Mouse (Mus musculus): Measurements from ENCODE around the gene Rab3il1. TPM values are rescaled to one million over a fixed set of nuclear protein-coding genes. Genes with fewer than 3 reads are reported as not detected.

Rab3il1 gene
- 12.9 and 13.6 TPM in 2 replicates for polyA plus RNA-seq (2012; rRNA removed)

DNA sequence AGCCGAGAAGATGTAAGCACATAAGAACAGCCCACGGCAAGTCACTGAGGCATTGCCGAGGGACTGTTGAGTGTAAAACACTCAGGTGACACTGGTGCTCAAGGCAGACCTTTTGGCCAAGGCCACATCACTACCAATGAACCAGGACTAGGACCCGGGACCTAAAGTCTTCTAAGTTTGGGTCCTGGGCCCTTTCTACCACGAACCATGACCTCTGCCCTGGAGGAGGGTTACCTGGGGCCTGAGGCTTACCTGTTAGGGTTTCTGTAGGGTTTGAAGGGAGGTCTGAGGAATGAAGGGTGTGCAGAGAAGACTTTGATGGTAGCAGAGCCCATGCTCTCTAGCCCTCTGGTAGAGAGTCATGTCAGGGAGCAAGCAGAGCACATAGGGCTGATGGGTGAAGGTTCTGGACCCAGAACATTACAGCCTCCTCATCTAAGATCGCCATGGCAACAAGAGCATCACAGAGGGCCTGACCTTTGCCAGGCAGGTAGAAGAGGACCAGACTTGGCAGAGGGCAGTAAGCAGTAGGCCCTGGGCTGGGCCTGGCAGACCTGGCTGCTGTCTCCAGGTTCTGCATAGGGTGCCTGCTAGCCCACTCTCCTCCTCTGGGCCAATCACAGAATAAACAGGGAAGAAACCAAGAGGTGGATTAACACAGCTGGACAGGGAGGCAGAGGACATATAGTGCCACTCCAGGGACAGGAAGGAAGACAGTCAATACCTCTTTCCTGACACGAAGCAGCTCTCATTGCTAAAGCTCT lies at the start of gene Rab3il1, which contains the start of gene Best1:
Gene Rab3il1 (plus strand): TSS at position 464 of the 764 bp plus-strand sequence.
Gene Best1 (minus strand): TSS at position 428 of the 764 bp plus-strand sequence.
- TF ChIP-seq POLR2A (IDR thresholded peaks at IDR 0.05; ENCODE audit: extremely low read depth, insufficient read depth, low read length) (no peak), CTCF (IDR thresholded peaks at IDR 0.05; ENCODE audit: extremely low read depth, insufficient read depth, low read length) (no peak)
- H3K4me1 ChIP-seq (ENCODE audit: control insufficient read depth, insufficient read depth, low read length) = peaks cover 2% of the 10 kb centered on the region; the same call in 1 of the 2 replicates
- H3K4me3 ChIP-seq (ENCODE audit: insufficient read depth, low read length) = no peak within 1 kb of the TSS
- H3K27ac ChIP-seq (ENCODE audit: insufficient read depth, low read length) = no peak within 1 kb of the TSS

DNA sequence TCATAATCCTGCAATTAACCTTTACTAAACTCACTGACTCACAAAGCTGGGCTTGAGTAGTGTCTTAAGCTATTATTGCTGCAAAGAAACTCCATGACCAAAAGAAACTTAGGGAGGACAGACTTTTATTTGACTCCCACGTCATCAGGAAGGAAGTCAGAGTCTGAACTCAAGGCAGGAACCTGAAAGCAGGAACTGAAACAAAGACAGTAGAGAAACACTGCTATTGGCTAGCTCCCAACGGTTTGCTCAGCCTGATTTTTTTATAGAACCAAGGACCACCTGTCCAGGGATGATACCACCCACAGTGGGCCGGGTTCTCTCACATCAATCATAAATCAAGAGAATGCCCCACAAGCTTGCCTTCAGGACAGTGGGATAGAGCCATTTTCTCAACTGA lies 49.1 kb upstream of the Rab3il1 start:
- Histone ChIP-seq H3K4me3 (ENCODE audit: insufficient read depth, low read length) (no peak overlapping the region), H3K27ac (ENCODE audit: insufficient read depth, low read length) (peak overlapping the region; percentile 74; the same call in 1 of the 2 replicates), H3K4me1 (ENCODE audit: control insufficient read depth, insufficient read depth, low read length) (peaks cover 7% of the 10 kb centered on the region; the same call in 1 of the 2 replicates)
- TF ChIP-seq CTCF (IDR thresholded peaks at IDR 0.05; ENCODE audit: extremely low read depth, insufficient read depth, low read length) (no peak), POLR2A (IDR thresholded peaks at IDR 0.05; ENCODE audit: extremely low read depth, insufficient read depth, low read length) (no peak)

DNA sequence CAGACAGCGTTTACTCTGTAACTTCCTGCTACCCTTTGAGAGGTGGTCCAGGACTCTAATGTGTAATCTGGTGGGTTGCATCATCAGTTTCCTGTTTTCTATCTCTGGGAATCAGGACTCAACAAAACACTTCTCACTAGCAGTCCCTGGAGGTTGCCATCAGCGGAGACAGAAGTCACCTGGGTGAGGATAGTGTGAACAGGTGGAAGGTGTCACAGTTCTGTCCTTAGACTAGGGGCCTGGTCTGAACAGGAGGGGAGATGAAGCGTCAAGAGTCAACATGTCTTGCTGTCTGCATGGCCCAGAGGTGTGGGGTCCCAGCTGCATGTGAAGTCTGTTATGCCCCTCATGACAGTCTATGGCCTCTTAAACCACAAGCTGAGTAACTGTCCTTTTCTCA lies 48.6 kb upstream of the Rab3il1 start:
- no peak overlapping the region for H3K27ac ChIP-seq (ENCODE audit: insufficient read depth, low read length)

DNA sequence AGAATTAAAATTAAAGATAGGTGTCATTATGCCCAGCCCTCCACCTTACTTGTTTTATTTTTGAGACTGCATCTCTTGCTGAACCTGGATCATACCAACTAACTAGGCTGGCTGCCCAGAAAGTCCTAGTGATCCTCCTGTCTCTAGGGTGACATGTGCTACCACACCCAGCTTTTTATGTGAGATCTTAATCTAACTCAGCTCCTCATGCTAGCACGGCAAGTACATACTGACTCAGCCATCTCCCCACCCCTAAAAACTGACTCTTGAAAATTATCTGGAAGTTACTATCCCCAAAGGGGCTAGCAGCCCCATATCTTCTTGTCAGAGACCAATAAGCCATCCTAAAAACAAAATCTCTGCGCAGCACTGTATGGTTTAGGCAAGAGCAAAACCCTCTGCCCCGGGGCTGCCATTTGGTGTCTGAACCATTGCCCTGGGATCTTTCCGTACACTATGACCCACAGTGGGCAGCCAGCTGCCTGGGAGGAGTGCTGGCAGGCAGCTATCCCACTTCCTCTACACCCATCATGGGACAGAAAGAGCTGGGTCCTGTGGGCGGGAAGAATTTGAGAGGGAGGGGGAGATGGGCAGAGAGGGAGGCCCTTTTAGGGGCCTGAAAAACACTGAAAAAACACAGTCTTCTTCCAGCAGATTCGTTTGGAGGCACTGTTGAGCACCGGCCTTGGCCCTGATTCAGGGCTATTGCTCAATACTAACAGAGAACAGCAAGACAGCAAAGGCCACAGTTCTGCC lies 47.2 kb upstream of the Rab3il1 start:
- Histone ChIP-seq H3K27ac (ENCODE audit: insufficient read depth, low read length) (peak overlapping the region; percentile 86), H3K4me3 (ENCODE audit: insufficient read depth, low read length) (no peak overlapping the region), H3K4me1 (ENCODE audit: control insufficient read depth, insufficient read depth, low read length) (peaks cover 7% of the 10 kb centered on the region; the same call in 1 of the 2 replicates)
- TF ChIP-seq POLR2A (IDR thresholded peaks at IDR 0.05; ENCODE audit: extremely low read depth, insufficient read depth, low read length) (no peak), CTCF (IDR thresholded peaks at IDR 0.05; ENCODE audit: extremely low read depth, insufficient read depth, low read length) (no peak)

More for the DNA sequence above, 48.6 kb upstream of the Rab3il1 start:
- H3K4me1 ChIP-seq (ENCODE audit: control insufficient read depth, insufficient read depth, low read length) = peaks cover 7% of the 10 kb centered on the region; the same call in 1 of the 2 replicates
- H3K4me3 ChIP-seq (ENCODE audit: insufficient read depth, low read length) = no peak overlapping the region
- TF ChIP-seq POLR2A (IDR thresholded peaks at IDR 0.05; ENCODE audit: extremely low read depth, insufficient read depth, low read length) = no peak
- no peak for TF ChIP-seq CTCF (IDR thresholded peaks at IDR 0.05; ENCODE audit: extremely low read depth, insufficient read depth, low read length)

DNA sequence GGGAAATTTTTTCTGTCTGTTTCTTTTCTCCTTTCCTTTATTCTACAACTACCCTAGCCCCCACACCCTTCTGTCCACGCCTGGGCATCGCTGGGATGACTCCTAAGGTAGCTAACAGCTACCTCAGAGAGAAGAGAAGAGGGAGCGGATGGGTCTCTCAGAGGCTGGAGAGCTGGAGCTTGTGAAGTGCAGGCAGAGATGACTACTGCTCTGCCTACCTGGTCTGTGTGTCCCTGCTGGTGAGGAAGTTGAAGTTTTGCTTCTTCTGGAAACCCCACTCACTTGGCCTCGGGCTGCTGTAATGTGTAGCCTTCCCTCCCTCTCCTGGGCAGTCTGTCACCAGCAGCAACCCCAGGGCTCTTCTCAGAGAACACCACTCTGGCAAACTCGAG lies 46.7 kb upstream of the Rab3il1 start:
- Histone ChIP-seq H3K4me3 (ENCODE audit: insufficient read depth, low read length) (0 out of 2 replicates have a peak overlapping the region, but pooled peaks have one; percentile 5), H3K27ac (ENCODE audit: insufficient read depth, low read length) (peak overlapping the region; percentile 73), H3K4me1 (ENCODE audit: control insufficient read depth, insufficient read depth, low read length) (peaks cover 7% of the 10 kb centered on the region; the same call in 1 of the 2 replicates)
- TF ChIP-seq POLR2A (IDR thresholded peaks at IDR 0.05; ENCODE audit: extremely low read depth, insufficient read depth, low read length) (no peak), CTCF (IDR thresholded peaks at IDR 0.05; ENCODE audit: extremely low read depth, insufficient read depth, low read length) (no peak)

DNA sequence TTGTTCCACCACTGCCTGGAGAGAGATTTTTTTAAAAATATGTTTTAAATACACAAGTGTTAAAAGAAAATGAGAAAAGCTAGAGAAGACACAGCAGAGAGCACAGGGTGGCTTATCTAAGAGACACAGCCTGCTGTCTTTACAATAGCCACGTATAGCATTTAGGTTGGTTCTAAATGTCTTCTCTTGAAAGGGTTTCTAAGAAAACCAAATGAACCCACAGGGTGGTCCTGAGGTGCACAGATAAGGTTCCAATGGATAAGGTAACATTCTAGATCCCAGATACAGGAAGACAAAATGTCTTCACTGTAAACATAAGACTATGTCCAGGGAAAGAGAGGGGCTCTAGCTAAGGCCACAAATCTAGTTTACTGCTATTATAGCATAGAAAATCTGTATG lies 46.0 kb upstream of the Rab3il1 start:
- Histone ChIP-seq H3K4me1 (ENCODE audit: control insufficient read depth, insufficient read depth, low read length) (peaks cover 7% of the 10 kb centered on the region; the same call in 1 of the 2 replicates), H3K27ac (ENCODE audit: insufficient read depth, low read length) (peak overlapping the region; percentile 73; the same call in 1 of the 2 replicates), H3K4me3 (ENCODE audit: insufficient read depth, low read length) (no peak overlapping the region)
- no peak for TF ChIP-seq CTCF (IDR thresholded peaks at IDR 0.05; ENCODE audit: extremely low read depth, insufficient read depth, low read length)
- no peak for TF ChIP-seq POLR2A (IDR thresholded peaks at IDR 0.05; ENCODE audit: extremely low read depth, insufficient read depth, low read length)

DNA sequence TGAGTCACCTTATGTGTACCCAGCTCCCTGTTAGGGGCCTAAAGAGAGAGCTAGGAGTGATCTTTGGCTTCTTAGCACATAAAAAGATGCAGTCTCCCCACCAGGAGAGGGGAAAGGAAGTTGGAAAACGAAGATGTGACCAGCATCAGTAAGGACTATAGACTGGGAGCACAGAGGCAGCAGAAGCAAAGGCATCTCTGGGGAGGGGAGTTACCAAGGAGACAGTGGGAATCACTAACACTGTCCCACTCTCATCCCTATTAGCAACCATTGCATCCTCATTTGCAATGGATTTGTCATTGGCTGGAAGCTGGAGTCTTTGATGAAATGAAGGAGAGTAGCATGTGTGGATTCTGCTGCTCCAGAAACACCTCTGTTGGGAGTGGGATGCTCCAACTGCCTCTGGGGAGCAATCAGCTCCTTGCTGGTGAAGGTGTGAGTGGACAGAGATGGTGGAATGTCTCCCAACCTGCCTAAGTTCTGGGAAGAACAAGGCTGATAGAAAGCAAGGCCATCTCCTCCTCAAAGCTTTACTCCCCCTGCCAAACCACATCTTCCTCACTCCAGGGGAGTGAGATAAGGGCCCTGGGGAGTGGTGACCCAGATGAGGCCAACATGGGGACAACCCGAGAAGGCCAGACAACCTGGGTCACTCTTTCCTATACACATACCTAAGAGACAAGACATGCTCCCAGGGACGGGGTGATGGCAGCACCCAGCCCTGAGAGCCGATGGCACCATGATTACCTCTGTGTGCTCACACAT lies 44.7 kb upstream of the Rab3il1 start:
- Histone ChIP-seq H3K4me1 (ENCODE audit: control insufficient read depth, insufficient read depth, low read length) (peaks cover 7% of the 10 kb centered on the region; the same call in 1 of the 2 replicates), H3K4me3 (ENCODE audit: insufficient read depth, low read length) (no peak overlapping the region), H3K27ac (ENCODE audit: insufficient read depth, low read length) (no peak overlapping the region)
- TF ChIP-seq POLR2A (IDR thresholded peaks at IDR 0.05; ENCODE audit: extremely low read depth, insufficient read depth, low read length) (no peak), CTCF (IDR thresholded peaks at IDR 0.05; ENCODE audit: extremely low read depth, insufficient read depth, low read length) (no peak)

DNA sequence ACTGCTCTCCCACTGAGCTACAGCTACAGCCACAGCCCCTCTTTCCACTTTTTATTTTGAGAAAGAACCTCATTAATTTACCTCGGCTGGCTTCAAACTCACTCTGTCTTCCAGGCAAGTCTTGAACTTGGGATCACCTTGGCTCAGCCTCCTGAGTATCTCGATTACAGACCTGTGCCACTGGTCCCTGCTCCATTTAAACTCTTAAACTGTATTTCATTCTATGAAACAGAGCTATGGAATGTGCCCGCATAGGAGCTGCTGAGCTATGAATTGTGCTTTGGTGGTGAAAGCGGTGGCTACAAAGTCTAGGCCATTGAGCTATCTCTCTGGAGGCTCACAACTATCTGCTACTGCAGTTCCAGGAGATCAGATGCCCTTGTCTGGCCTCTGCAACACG lies 43.5 kb upstream of the Rab3il1 start:
- H3K27ac ChIP-seq (ENCODE audit: insufficient read depth, low read length) = no peak overlapping the region
- no peak for TF ChIP-seq POLR2A (IDR thresholded peaks at IDR 0.05; ENCODE audit: extremely low read depth, insufficient read depth, low read length)
- H3K4me1 ChIP-seq (ENCODE audit: control insufficient read depth, insufficient read depth, low read length) = peaks cover 7% of the 10 kb centered on the region; the same call in 1 of the 2 replicates
- no peak overlapping the region for H3K4me3 ChIP-seq (ENCODE audit: insufficient read depth, low read length)

DNA sequence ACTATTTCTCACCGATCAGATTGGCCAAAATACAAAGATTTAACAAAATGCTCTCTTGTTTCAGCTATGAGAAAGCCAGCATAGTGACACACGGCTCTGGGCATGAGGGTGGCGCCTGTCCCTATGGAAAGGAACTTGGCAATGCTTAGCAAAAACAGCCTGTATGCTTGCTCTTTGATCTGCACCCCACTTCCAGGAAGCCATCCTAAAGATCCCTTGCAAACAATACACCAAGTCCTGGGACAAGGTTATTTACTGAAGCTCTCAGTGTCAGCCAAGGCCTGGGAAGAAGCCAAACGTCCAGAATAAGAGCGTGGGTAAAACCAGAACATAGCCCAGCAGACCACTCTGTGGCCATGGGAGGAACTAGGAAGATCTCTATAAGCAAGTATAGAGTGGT lies 40.7 kb upstream of the Rab3il1 start:
- Histone ChIP-seq H3K4me1 (ENCODE audit: control insufficient read depth, insufficient read depth, low read length) (peaks cover 10% of the 10 kb centered on the region), H3K27ac (ENCODE audit: insufficient read depth, low read length) (no peak overlapping the region), H3K4me3 (ENCODE audit: insufficient read depth, low read length) (no peak overlapping the region)
- TF ChIP-seq CTCF (IDR thresholded peaks at IDR 0.05; ENCODE audit: extremely low read depth, insufficient read depth, low read length) = no peak
- no peak for TF ChIP-seq POLR2A (IDR thresholded peaks at IDR 0.05; ENCODE audit: extremely low read depth, insufficient read depth, low read length)
